Mouse (Mus musculus) liver, postnatal 0 days (tissue): ENCODE measurements around the gene Abracl. TPM values are rescaled to one million over a fixed set of nuclear protein-coding genes. Genes with fewer than 3 reads are reported as not detected.

Source experiments
- ATAC-seq: fragments of 200-750 bp; cut with Nextera tagmentation; 2 replicates; pipeline ENCODE4 v1.8.0; 2017; ENCODE audit warnings: mild to moderate bottlenecking, moderate library complexity
- DNase-seq: peaks from one replicate; pipeline ENCODE4 v3.0.0-alpha.2; 2016
- H3K27ac ChIP-seq: fragments of 300-500 bp; sonication (generic); 2 replicates; pipeline ENCODE4 v1.5.1; 2014; ENCODE audit warnings: antibody characterized with exemption, moderate library complexity, mild to moderate bottlenecking, low read depth
- H3K27me3 ChIP-seq: fragments of 300-500 bp; sonication (generic); 2 replicates; pipeline ENCODE4 v1.6.1; 2014; ENCODE audit warnings: low read length, control low read depth, mixed read lengths; ENCODE audit not compliant: insufficient read depth
- H3K36me3 ChIP-seq: fragments of 300-500 bp; sonication (generic); replicated peaks from 2 replicates; pipeline ENCODE4 v1.6.1; 2014; ENCODE audit warnings: mild to moderate bottlenecking, control low read depth, low read length, moderate library complexity, mixed read lengths; ENCODE audit not compliant: insufficient read depth
- H3K4me1 ChIP-seq: fragments of 300-500 bp; sonication (generic); 2 replicates; pipeline ENCODE4 v1.6.1; 2014; ENCODE audit warnings: antibody characterized with exemption, mild to moderate bottlenecking, control low read depth; ENCODE audit not compliant: insufficient read depth
- H3K4me2 ChIP-seq: fragments of 300-500 bp; sonication (generic); 2 replicates; pipeline ENCODE4 v1.6.1; 2014; ENCODE audit warnings: low read depth, mild to moderate bottlenecking, low read length, moderate library complexity, mixed read lengths
- H3K4me3 ChIP-seq: fragments of 300-500 bp; sonication (generic); 2 replicates; pipeline ENCODE4 v1.5.1; 2014; ENCODE audit warnings: low read depth, low read length
- H3K9ac ChIP-seq: fragments of 300-500 bp; sonication (generic); replicated peaks from 2 replicates; pipeline ENCODE4 v1.6.1; 2014; ENCODE audit warnings: mild to moderate bottlenecking, moderate library complexity
- H3K9me3 ChIP-seq: fragments of 300-500 bp; sonication (generic); 2 replicates; pipeline ENCODE4 v1.6.1; 2016; ENCODE audit warnings: mild to moderate bottlenecking, control low read depth, low read length, mixed read lengths
- CTCF ChIP-seq: sonication (generic); IDR thresholded peaks from 2 replicates; pipeline ENCODE4 v1.5.1; 2016; ENCODE audit warnings: antibody characterized with exemption, low read depth
- EP300 ChIP-seq: IDR thresholded peaks from 2 replicates; pipeline ENCODE4 v1.6.1; 2016; ENCODE audit warnings: antibody characterized with exemption, low read depth, mild to moderate bottlenecking
- WGBS: fragments of 180-500 bp; shearing (Covaris S2); extraction: QIAGEN DNeasy Blood & Tissue Kit; methylation state at CpG from one replicate; pipeline ENCODE4 v1.1.7; 2014; ENCODE audit not compliant: insufficient replicate concordance; 5-methylcytosine and 5-hydroxymethylcytosine counted together
- polyA plus RNA-seq: library from polyadenylated mRNA; unstranded; fragments of >200 nt; fragmentation: Nextera tagmentation; extraction: Ambion mirVana; gene quantifications from 2 replicates; pipeline ENCODE4 v1.2.1, GENCODE M21; 2015

Abracl gene
- polyA plus RNA-seq, 1 experiment from 2014 or later: 58.6 TPM

- Histone ChIP-seq H3K27me3 (no peaks in the 10 kb centered on the region), H3K4me3 (no peak overlapping the region), H3K36me3 (no peaks in the 10 kb centered on the region), H3K27ac (no peak overlapping the region), H3K9ac (no peak overlapping the region), H3K9me3 (no peaks in the 10 kb centered on the region), H3K4me1 (no peaks in the 10 kb centered on the region), H3K4me2 (no peak overlapping the region)
- TF ChIP-seq EP300 (no peak), CTCF (no peak)
- no peak for DNase-seq
- ATAC-seq: no peak
Observed at GRCm38 (mm10) chr10:18046380-18046779, 23.3 kb upstream of the Abracl start.

DNA sequence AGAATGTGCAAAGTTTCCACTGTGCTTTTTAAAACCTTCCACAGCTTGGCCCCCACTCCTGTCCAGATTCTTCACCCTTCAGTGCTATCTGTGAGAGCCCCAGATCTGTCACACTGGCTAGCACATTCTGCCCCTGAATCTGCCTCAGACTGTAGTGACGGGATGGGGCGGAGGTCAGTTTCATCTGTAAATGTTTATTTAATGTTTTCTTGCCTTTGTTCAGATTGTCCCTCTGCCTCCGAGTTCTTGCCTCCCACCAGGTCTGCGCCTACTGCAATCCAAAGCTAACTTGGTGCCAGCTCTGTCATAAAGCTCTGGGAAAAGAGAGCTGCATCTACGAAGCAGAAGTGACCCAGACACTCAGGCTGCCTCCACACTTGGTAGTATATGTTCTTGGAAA lies 13.8 kb upstream of the Abracl start:
- 53% methylated on average over 5 of the region's 5 CpGs for WGBS
- no peaks in the 10 kb centered on the region for H3K4me1 ChIP-seq
- H3K9me3 ChIP-seq: no peaks in the 10 kb centered on the region
- H3K27ac ChIP-seq: no peak overlapping the region
- no peaks in the 10 kb centered on the region for H3K27me3 ChIP-seq
- DNase-seq (no peak), ATAC-seq (no peak)
- no peak overlapping the region for H3K9ac ChIP-seq
- H3K36me3 ChIP-seq: no peaks in the 10 kb centered on the region
- H3K4me2 ChIP-seq: no peak overlapping the region
- H3K4me3 ChIP-seq: no peak overlapping the region
- TF ChIP-seq CTCF (no peak), EP300 (no peak)

GRCm38 (mm10) chr10:18034408-18034807 lies 11.3 kb upstream of the Abracl start:
- Histone ChIP-seq H3K9me3 (no peaks in the 10 kb centered on the region), H3K4me3 (no peak overlapping the region), H3K27ac (no peak overlapping the region), H3K9ac (no peak overlapping the region), H3K4me2 (no peak overlapping the region), H3K27me3 (no peaks in the 10 kb centered on the region), H3K36me3 (no peaks in the 10 kb centered on the region), H3K4me1 (no peaks in the 10 kb centered on the region)
- ATAC-seq (no peak), DNase-seq (no peak)
- TF ChIP-seq EP300 (no peak), CTCF (no peak)
- WGBS: 88% methylated on average over 4 of the region's 4 CpGs

- Histone ChIP-seq H3K9ac (peak overlapping the region; percentile 83), H3K27ac (peak overlapping the region; percentile 94), H3K27me3 (no peaks in the 10 kb centered on the region), H3K9me3 (no peaks in the 10 kb centered on the region), H3K4me3 (peak overlapping the region; percentile 74), H3K36me3 (peaks cover 5% of the 10 kb centered on the region), H3K4me1 (peaks cover 8% of the 10 kb centered on the region), H3K4me2 (peak overlapping the region; percentile 82)
- under 1% methylated on average over 21 of the region's 21 CpGs for WGBS
- peak; percentile 74 for DNase-seq
- TF ChIP-seq CTCF (no peak), EP300 (no peak)
- peak; percentile 86 for ATAC-seq
Observed at GRCm38 (mm10) chr10:18022312-18022711, 776 bp downstream of the Abracl start.

DNA sequence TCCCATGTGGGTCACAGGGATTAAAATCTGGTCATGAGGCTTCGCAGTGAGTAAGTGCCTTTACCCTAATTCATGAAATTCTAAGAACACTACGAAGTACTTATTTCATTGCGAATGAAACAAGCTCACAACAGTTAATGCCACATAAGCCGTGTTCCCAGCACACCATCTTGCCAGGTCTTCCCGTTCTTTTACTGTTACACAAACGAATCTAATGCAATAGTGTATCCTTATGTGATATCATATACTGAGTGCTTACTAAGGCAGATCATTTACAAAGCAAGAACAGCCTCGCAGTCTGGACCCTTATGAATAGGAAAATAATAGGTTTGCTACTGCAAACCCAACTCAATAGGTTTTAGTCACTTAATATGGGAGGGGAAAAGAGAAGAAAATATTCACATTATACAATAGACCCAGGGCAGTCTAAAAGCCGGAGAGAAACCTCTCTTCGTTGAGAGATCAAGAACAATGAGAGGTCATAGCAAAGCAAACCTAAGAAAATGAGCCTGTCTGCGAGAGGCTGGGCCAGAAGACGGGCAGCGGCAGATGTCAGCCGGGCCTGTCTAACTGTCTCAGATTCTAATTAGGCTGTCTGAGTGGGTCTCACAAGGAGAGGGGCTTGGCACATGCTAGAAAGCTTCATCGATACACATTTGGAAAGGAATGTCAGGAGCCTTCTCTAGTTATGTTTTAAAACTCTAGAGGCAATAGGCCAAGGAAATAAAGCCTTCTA lies 1.3 kb downstream of the Abracl start:
- H3K4me2 ChIP-seq: peak overlapping the region; percentile 82
- H3K4me3 ChIP-seq: peak overlapping the region; percentile 74
- TF ChIP-seq CTCF (no peak), EP300 (no peak)
- ATAC-seq (0 out of 2 replicates have a peak, but pooled peaks have one; percentile 14), DNase-seq (no peak)
- WGBS: 40% methylated on average over 14 of the region's 14 CpGs
- peak overlapping the region; percentile 94 for H3K27ac ChIP-seq
- H3K9me3 ChIP-seq: no peaks in the 10 kb centered on the region
- H3K9ac ChIP-seq: peak overlapping the region; percentile 83
- peaks cover 8% of the 10 kb centered on the region for H3K4me1 ChIP-seq
- H3K27me3 ChIP-seq: no peaks in the 10 kb centered on the region
- H3K36me3 ChIP-seq: peaks cover 5% of the 10 kb centered on the region

DNA sequence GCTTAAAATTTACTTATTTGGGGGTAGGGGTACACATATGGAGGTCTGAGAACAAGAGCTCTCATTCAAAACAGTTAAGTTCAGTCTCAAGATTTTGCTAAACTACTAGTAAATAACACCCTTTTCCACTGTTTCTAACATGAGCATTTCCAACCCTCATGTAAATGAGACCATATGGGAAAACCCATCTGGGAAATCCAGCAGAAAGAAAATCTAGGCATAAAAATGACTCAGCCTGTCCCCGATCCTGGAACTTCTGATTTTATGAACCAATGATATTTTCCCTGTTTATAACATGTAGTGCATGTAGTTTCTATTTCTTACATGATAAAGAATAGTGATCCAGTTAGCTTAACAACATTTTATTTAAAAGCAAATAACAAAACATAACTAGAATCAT lies 2.2 kb downstream of the Abracl start:
- Histone ChIP-seq H3K4me2 (no peak overlapping the region), H3K27ac (no peak overlapping the region), H3K4me3 (no peak overlapping the region), H3K4me1 (peaks cover 8% of the 10 kb centered on the region), H3K36me3 (peaks cover 9% of the 10 kb centered on the region), H3K9me3 (no peaks in the 10 kb centered on the region), H3K27me3 (no peaks in the 10 kb centered on the region), H3K9ac (no peak overlapping the region)
- TF ChIP-seq CTCF: no peak
- TF ChIP-seq EP300: no peak
- ATAC-seq (no peak), DNase-seq (no peak)
- 89% methylated on average over 1 of the region's 1 CpGs for WGBS

- Histone ChIP-seq H3K4me1 (peaks cover 8% of the 10 kb centered on the region), H3K27ac (no peak overlapping the region), H3K27me3 (no peaks in the 10 kb centered on the region), H3K4me3 (no peak overlapping the region), H3K9me3 (no peaks in the 10 kb centered on the region), H3K9ac (no peak overlapping the region), H3K36me3 (peaks cover 9% of the 10 kb centered on the region), H3K4me2 (no peak overlapping the region)
- ATAC-seq (no peak), DNase-seq (no peak)
- TF ChIP-seq EP300 (no peak), CTCF (no peak)
- 85% methylated on average over 7 of the region's 7 CpGs for WGBS
Observed at GRCm38 (mm10) chr10:18020443-18020842, 2.6 kb downstream of the Abracl start.
